Mouse (Mus musculus) limb, embryonic 11.5 days (tissue): ENCODE measurements around the gene Susd1. TPM values are rescaled to one million over a fixed set of nuclear protein-coding genes. Genes with fewer than 3 reads are reported as not detected.

Experiments used
- polyA plus RNA-seq: library from polyadenylated mRNA; unstranded; fragments of >200 nt; fragmentation: Nextera tagmentation; extraction: Ambion mirVana; gene quantifications from 2 replicates; pipeline ENCODE4 v1.2.1, GENCODE M21; 2014

Susd1 gene
- polyA plus RNA-seq, 1 experiment from 2014 or later, result 0.99 TPM

Other genes starting within 250 kb of the Susd1 start
- gene Ugcg, start 249.4 kb downstream of the Susd1 start, polyA plus RNA-seq, result 10.3 TPM in 2 replicates
- gene Ptbp3, start 110.7 kb upstream of the Susd1 start, polyA plus RNA-seq, result 47.7 and 56.6 TPM in 2 replicates
- gene Hsdl2, start 142.9 kb upstream of the Susd1 start, polyA plus RNA-seq, result 18.7 and 20.1 TPM in 2 replicates
- gene E130308A19Rik, start 187.6 kb upstream of the Susd1 start, polyA plus RNA-seq, result 35.6 and 40.1 TPM in 2 replicates